Mouse (Mus musculus) WW6 (cell line): ENCODE measurements at regions not wholly inside any gene's neighbourhood (a gene's known extent, or its start where the extent isn't known, plus 50 kb on each side); places are given as distances from the start of the nearest gene placed in this dataset.
A peak's percentile ranks its signal among the peaks of the same experiment; 100 is the strongest.

ENCODE experiments used
- DNase-seq: peaks from one replicate; pipeline ENCODE4 v3.0.0-alpha.2; 2013; ENCODE audit warnings: low read depth, low spot score

- DNase-seq: no peak
Measured at GRCm38 (mm10) chr15:97127771-97128170, 72.0 kb upstream of the Slc38a4 start.

DNA sequence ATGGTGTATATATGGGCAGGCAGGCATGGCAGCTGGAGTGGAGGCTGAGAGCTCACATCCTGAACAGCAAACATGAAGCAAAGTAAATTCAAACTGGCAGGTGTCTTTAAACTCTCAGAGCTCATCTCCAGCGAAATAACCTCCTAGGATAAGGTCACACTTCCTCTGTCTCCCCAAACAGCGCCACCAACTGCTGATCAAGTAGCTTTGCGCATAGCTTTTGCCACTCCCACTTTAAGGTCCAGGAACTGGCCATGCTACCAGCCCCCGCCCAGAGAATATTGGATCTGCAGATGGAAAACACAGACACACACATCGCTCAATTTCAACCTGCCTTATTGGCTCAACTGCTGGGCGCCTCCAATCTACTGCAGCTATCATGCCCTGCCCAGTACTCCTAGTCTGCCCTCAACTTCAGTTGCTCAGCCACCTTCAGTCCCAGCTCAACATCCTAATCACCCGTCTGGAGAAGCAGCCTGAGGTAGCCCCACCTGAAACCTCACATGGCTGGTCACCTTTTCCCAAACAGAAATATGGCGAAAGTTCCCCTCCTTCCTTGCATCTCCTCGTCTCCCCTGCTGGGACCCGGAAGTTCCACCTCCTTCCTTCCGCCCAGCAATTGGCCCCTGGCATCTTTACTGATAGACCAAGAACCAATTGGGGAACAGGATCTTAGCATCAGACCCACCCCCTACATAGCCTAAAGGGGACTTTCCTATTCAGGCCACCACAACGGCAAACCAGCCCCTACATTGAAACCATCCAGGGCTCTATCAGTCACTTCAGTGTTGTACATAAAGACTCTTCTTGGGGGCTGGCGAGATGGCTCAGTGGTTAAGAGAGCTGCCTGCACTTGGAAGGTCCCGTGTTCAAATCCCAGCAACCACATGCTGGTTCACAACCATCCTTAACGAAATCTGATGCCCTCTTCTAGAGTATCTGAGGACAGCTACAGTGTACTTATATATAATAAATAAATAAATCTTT, 70.4 kb upstream of the Slc38a4 start:
- DNase-seq: peak; percentile 58

DNA sequence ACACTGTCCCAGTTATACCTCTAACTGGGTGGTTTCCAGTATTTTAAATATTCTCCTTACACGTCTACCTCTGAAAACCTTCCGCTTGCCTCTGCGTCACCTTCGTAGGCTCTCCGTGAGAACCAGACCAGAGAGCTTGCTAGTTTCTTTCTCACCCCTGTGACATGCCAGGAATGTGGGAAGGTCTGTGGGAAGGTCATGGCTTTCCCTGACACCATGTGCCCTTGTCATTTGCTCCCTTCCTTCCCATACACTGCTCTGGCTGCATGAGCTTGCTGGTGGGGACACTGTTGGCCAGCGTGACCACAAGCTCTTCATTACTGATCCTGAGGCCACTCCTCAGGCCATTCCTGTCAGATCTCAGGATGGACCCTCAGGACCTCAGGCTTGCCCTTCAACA, 66.5 kb upstream of the Slc38a4 start:
- no peak for DNase-seq

- DNase-seq: no peak
Measured at GRCm38 (mm10) chr15:97112452-97113200, 56.9 kb upstream of the Slc38a4 start.

- DNase-seq: no peak
Measured at GRCm38 (mm10) chr15:97111320-97112192, 55.8 kb upstream of the Slc38a4 start.

- DNase-seq: no peak
Measured at GRCm38 (mm10) chr15:97107779-97108178, 52.0 kb upstream of the Slc38a4 start.

GRCm38 (mm10) chr15:97106556-97106955, 50.8 kb upstream of the Slc38a4 start:
- no peak for DNase-seq
